Mouse (Mus musculus): Measurements from ENCODE around the gene Wdfy4. TPM values are rescaled to one million over a fixed set of nuclear protein-coding genes. Genes with fewer than 3 reads are reported as not detected.

Gene Wdfy4
- polyA plus RNA-seq, 3 experiments from 2014 or later: 0.18 to 0.43 TPM; not detected in 1

DNA sequence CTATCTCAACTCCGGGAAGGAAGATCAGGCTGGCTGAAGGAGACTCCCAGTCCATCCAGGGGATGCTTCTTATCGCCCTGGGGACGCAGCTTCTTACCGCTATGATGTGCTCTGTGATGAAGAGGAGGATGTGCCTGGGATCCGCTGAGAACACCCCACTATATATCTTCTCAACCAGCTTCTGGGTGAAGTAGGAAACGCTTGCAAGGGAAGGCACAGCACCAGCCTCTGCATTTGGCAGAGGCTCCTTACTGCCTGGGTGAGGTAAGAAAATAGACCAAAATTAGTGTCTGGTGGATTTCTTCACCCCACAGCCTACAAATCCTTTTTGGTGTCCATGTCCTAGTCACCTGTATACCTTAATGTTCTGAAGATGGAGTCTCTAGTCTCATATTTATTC is 107.2 kb downstream of the Wdfy4 start:
- ATAC-seq: no peak

DNA sequence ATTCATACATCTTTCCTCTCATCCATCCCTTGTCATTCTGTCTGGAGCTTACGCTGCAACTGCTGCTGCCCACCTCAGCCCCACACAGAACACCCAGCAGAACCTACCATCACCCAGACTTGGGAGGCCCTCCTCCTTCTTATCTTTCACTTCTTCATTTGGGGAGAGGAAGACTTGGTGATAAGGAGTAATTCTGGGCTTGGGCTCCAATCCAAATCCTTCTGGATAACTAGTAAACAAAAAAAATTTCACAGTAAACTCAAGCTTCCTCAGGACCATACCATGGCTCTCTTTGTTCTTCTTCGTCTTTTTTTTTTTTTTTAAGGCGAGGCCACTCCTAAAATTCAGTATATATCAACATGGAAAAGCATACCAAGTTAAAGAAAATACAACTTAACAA is 112.0 kb downstream of the Wdfy4 start:
- no peak for ATAC-seq

DNA sequence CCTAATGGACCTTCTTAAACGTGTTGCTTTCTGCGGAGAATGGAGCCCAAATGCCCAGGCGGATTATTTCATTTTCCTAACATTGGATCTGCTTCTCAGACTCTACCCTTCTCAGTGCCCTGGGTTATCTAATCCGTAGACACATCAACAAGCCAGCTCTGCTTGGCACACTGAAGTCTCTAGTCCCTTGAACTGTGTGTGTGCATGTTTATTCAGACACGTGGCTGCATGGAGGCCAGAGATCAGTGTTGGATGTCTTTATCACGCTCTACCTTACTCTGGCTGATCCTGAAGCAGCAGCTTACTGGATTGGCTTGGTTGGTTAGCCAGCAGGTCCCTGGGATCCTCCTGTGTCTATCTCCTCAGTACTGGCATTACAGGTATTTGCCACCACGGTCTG is 113.0 kb downstream of the Wdfy4 start:
- no peak for ATAC-seq

DNA sequence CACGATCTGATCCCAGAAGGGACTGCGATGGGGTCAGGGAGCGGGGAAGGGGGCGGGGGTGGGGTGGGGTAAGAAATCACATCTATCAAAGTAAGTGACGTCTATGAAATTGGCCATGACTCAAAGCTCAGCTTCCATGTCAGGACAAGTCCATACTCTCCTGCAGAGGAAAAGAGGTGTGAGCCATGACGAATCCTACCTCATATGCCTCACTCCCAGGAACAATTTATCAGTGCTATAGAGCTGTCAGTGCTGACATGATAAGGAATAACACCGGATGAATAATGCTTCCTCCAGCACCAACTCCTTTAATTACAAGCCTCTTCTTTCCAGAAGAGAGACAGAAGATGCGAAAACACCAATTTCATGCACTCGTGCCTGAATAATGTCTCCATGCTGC is 117.6 kb downstream of the Wdfy4 start:
- ATAC-seq: no peak

DNA sequence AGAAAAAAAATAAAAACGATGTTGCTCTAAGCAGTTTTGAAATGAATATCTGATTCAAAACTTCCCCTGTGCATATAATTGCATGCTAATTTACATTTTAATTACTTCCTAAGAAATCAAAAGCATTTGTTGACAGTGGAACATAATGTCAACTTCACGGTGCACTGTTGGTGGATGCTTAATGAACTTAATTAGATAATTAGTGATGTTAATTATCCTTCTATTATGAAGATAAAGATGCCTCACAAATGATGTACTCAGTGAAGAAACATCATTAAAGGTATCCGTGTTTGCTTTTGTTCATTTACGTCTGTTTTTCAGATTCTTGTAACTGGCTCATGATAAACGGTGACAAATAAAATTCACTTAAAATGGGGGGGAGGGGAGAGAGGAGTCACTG is 122.3 kb downstream of the Wdfy4 start:
- ATAC-seq: no peak

DNA sequence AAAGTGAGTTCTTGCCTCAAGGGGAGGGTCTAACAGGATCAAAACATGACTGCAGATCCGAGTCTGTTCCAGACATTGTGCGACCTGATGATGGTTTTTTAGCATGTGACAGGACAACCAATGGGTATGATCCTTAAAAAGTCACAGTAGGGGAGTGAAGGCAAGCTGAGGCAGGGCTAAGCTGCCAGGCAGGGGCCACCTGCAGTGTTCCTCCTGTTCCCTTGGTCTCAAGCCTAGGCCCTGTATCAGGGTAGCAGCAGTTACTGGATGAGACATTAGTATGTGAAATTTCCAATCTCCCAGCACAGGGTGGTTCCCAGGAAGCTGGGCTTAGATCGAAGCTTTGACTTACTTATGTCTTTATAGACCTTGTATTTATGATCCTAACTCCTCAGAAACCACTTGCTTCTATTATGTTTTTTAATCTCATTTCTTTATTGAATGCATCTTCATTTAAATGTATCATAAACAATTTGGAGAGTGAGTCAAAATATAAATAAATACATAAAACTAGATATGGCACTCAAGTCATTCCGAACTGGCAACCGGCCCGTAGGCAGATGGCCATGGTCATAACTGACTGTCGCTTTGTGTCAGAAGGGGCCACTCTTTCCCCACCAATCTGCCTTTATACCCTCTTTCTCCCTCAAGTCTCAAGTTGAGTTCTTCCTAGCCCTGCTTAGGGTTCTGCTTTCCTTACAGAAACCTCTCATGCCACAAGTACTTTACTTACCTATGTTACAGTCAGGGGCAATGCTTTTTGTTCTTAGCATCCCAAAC is 126.2 kb downstream of the Wdfy4 start:
- ATAC-seq: no peak

DNA sequence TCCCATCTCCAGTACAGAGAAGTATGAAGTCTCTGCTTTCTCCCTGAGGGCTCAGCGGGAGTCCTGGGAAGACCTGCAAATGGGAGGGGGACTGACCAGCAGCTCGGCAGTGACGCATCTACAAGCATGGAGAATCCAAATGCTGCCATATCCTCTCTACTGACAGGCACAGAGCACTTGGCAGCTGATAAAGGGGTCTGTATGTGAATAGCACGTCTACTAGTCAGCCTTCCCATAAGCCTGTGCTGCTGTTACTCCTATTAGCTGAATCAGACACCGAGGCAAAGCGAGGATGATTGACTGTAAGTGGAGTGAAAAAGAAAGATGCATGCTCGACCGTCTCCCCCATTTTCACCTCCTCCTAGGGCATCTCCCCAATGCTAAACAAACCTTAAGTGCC is 131.9 kb downstream of the Wdfy4 start:
- ATAC-seq: no peak

DNA sequence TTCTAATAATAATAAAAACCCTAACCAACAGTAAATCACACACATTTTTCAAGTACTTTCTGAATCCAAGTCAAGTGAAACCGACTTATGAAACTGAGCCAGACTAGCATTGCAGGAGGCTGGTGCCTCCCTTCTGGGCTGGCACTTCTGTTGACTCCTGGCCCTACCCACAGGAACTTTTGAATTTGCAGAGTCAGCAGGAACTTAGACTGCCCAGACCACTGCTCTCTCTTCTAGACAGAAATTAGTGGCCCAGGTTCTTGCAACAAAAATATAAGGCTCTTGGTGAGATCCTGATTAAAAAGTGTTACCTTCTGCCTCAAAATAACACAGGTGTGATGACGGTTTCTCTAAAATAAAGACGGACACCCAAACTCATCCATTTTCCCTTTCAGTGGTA is 140.1 kb downstream of the Wdfy4 start:
- ATAC-seq: no peak

DNA sequence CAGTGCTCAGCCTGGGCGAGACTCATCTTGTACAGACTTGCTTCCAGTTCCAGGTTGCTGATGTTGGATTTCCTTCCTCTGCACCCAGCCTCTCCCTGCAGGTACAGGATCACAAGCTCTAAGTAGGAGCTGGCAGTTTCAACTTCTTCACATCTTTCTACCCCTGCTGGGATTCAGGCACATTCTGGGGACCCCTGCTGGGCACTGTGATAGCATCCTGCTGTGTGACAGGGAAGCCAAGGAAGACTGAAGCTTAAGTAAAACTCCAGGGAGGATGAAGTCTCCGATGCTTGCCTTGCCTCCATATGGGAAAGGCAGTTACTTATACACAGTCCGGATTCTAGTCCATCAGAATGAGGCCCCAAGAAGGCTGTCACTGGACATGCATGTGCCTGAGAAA is 148.5 kb downstream of the Wdfy4 start:
- ATAC-seq: no peak

DNA sequence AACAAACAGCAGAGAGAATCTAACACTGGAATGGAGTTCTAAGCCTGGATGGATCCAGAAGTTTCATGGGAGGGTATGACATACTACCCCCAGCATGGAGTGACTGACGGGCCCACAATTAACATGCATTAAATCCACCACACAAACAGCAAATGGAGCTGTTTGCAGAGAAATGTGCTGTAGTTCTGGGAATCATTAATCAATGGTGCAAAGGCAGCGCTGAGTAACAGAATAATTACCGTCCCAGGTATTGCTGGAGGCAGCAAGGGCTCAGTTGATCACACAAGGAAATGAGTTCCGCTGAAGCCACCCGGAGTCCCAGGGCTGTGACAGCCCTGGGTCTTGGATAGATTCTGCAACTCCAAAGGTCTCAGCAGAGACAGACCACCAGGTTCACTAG is 149.9 kb downstream of the Wdfy4 start:
- no peak for ATAC-seq

DNA sequence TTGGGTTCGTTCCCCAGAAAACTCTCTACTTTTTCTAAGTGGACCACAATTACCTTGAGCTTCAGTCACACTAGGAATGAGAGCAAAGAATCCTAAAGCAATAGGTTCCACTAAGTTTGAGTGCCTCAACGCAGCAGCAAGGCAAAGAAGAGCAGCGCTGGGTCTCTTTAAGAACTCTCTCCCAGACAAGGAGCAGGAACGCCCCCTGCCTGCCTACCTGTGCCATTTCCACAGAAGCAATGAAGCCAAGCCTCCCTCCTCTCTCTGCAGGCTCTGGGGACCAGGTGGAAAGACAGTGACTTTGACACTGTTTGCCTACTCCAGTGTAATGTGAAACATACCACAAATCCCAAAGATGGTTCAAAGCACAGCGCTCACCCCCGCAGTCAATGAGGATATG is 151.9 kb downstream of the Wdfy4 start:
- no peak for ATAC-seq

DNA sequence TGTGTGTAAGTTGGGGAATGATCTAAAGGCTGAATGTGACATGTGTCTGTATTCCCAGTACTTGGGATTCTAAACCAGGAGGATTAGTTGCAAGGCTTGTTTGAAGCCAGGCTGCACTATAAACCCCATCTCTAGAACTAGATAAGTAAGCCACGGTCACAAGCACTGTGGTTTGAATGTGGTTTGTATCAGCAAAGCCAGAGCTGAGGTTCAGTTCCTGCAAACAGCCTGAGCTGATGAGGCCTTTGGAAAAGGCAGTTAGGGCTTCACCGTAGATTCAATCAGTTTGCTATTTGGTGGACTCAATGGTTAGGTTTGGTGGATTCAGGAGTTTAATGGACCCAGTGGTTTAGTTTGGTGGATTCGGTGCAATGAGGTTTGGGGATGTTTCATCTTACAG is 154.5 kb downstream of the Wdfy4 start:
- no peak for ATAC-seq

DNA sequence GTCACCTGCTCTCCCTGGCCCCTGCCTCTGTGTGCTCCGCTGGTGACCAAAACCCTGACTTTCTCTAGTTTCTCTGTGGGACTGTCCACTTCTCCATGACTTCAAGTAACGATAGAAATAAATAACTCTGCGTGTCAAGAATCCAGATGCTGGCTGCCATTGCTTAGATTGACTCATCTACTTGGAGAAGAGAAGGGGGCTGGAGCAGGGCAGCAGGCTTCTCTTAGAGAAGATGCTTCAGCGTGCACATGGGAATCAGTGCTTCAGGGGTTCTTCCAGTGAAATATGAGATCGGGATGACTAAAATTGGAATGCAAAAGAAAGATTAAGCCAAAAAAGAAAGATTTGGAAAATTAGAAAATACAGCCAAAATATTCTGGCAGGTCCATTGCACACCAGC is 165.7 kb downstream of the Wdfy4 start:
- ATAC-seq: no peak

DNA sequence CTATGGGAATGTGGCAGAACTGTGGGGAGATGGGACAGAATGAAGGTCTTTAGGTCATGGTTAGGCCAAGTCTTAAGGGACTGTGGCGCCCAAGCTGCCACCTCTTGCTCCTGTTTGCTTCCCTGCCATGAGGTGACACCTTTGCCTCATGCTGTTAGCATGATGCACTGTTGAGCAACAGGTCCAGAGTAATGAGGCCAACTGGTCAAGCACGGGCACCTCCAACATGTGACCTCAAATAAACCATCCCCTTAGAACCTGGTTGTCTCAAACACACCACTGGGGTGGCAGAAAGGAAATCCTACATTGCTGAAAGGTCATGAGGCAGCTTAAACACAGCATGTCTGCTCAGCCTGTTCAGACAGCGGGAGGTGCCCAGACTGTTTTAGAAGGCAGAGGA is 166.3 kb downstream of the Wdfy4 start:
- ATAC-seq: no peak

DNA sequence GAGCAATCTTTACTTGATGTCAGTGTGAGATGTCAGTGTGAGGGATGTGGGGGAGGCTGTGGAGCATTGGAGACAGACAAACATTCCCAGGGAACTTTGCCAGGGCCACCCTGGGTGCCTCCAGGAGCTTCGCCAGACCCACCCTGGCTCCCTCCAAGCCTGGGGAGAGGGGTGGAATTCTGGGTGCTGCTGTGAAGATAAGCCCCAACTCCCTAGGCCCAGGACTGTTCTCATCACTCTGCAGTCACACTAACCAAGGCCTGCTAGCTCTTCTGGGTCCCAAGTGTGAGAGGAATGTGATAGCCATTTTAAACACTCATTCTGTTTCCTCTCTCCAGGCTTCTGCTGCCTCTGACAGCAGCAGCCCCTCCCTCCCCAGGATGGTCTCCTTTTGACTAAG is 177.7 kb downstream of the Wdfy4 start:
- ATAC-seq: no peak

DNA sequence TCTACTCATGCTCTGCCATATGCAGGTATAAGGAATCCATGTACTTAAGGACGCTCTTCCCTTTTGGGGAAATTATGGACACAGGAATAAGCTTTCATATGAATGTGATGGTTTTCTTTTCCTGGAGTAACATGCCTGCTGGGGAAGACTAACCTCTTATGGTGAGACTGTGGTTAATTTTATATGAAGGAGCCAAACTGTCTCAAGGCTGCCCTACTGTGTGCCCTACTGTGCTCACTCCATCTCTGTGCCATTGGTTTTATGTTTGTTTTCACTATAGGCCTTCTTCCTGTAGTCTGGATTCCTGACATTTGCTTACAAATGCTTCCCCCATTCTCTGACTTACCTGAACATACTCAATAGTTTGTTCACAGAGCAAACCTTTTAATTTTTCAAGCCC is 180.2 kb downstream of the Wdfy4 start:
- ATAC-seq: no peak

DNA sequence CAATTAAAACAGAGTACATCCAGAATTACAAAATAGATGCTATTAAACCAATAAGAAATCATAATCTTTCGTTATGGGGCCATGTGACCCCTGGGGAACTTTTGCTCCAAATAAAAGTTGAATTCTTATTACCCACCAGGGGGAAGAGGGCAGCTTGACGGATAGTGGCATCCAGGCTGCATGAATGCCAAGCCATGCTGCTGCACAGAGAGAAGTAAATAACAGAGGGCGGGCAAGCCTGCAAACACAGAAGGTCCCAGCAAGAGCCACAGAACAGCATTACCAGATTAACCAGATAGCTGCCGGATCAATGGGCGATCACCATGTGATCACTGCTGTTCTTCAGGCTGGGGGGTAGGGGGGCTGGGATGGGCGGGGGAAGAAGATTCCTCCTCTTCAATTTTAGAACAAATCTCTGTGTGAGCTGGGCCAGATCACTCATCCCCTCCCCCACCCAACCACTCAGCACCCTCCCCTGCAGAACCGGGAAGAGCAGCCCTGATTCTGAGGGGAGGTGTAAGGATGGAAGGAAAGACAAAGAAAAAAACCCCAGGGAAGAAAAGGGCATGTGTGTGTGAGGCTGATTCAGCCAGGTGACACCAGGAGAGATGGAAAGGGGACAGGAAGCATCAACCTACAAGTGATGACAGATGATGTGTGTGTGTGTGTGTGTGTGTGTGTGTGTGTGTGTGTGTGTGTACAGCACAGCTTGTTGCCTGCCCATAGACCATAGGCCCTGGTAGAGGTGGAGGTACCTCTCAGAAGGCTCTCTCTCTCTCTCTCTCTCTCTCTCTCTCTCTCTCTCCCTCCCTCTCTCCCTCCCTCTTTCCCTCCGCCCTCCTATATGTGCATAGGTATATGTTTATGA is 185.0 kb downstream of the Wdfy4 start:
- ATAC-seq: no peak

DNA sequence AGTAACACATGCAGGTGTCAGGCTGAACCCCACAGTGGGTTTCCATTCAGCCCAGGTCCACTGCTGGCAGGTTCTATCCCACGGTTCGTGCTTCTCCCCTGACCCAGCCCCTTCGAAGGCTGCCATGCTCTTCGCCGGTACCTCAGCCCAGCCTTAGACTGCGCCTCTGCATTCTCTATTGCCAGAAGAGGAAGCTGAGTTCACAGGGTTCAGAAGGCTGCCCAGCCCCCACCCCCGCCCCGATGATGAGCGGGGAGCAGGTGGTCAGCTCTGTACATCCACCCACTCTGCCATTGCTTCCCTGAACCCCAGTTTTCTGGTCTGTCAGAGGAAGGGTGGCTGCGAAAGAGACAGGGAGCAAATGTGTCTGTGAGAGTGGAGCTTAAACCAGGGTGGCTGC is 185.8 kb downstream of the Wdfy4 start:
- ATAC-seq: no peak

DNA sequence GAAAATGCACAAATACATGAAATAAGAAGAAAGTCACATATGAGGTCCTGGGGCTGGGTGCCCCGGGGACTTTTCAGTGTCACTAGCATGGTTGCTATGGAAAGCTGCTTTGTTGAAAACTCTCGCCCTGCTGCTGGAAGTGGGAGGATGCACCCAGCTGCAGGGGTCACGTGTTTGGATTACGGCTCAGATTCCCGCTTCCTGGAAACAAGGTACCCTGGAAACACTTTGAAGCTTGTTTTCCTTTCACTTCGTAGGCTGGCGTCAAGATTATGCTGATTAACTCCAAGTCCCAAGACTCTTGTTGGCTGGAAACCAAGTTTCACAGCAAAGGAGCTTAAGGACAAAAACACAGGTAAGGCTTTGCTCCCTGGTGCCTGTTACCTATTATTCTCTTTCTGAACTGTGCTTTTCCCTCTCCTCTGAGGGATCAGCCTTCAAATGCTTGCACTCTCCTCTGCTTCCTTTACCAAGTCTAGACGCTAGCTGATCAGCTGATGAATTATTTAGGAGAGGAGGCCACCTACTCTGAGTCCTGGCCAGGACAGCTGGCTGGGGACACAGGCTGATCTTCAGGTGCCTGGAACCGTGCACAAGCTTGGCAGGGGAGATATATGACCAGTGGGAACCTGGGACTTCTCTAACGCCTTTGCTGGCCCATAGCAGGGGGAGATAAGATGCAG is 190.2 kb downstream of the Wdfy4 start:
- no peak for ATAC-seq

DNA sequence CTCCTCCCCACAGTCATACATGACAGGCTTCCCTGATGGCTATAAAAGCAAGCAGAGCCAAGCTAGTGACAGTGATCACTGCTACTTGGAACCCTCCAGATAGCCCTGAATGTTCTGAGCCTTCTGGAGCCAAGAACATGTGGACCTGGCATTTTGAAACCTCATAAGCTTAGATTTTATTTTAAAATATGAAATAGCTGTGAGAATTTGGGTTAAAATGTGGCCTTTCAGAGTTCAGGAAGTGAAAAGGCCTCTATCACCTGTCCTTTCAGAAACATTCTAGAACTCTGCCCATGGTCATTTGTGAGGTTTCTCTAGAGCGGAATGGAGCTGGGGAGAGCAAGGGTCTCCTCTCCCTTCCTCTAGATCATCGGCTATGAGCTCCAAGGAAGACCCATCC is 194.2 kb downstream of the Wdfy4 start, which contains the start of gene Lrrc18:
Lrrc18 (plus strand) TSS at position 301 of the 400 bp plus-strand sequence.
- no peak for ATAC-seq

DNA sequence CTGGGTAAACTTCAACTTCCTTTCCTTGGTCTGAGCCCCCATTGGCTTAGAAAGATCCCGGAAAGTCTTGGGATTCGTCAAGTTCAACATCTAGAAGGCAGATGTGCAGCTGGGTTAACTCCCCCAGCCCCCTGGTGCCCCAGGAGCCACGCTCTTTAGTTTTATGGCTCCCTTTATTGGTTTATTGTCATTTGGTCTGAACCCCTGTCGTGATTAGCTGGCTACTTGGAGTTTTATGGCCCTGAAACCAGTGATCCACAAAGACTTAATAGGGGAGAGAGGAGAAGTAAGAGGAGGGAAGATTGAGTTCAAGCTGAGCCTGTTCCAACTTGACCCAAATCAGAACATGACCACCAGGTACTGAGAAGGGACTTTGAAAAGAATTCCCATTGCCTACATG is 198.6 kb downstream of the Wdfy4 start:
- no peak for ATAC-seq

DNA sequence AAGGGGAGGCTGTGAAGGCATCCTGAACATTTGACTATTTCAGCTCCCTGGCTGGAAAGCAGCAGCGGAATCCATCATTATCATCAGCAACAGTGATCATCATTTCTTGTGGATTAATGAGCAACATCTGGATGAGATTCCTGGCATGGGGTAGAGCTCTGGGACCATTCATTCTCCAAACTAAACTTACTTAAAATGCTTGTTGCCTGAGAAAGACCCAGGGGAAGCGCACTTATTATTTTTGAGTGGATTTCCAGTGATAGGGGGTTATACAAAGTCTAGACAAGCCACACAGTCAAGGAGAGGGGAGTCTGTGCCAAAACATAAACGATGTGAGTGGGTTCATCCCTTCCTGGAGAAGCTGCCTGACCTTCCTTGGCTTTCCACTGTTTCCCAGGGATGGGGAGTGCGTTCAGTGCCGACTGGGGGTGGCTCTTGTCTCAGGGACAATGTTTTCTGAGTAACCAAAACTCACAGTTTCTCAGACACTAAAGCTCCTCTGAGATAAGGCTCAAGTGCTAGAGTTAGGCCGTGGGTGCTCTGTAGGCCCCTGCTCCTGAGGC is 201.1 kb downstream of the Wdfy4 start:
- no peak for ATAC-seq

DNA sequence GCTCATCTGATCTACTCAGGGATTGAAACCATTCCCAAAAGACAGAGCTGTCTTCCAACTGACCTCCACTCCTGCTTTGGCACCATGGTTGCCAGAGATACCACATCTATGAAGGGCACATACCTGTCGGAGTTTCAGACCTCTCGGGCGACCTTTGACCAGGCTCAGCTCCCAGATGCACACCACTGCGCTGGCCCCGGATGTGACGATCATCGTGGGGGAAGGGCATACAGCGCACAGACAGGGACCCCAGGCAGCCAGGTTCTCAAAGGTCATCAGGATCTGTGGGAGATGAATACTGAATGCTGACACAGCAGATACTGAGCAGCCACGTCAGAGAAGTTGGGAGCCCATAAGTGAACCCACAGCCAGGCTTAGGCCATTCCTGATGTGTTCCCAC is 214.6 kb downstream of the Wdfy4 start:
- no peak for ATAC-seq
